Mouse (Mus musculus) lung, postnatal 36 days (tissue): ENCODE data around the gene Il5.

ENCODE experiments used
- DNase-seq: peaks from one replicate; pipeline ENCODE4 v3.0.0; 2022; ENCODE audit warnings: mixed read lengths

Gene Il5

DNA sequence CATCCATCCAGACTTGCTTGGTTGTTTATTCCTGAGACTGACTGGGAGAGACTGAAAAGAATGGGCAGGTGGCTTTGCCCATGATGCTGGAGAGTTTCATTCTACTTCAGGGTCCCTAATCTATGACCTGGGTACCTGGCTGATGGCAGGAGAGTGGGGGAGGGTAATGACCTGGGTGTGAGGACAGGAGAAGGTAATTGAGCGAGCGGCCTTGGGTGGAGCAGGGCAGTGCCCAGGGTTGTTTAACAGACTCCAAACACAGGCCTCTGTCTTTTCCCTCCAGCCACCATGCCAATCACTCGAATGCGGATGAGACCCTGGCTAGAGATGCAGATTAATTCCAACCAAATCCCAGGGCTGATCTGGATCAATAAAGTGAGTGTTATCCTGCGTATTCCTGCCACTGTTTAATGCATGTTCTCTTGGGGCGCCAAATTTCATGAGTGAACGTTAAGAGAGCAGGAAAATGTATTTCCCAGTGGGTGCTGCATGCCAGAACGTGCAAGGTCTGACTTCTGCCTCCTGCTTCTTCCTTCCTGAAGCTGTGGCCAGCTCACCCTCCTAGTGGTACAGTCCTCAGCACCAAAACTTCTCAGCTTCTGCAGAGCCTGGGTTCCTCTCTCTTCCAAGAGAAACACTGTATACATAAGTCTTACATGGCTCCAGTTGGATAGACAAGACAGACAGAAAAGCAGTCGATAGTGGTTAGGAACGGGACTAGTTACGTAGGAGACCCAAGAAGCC, 50.6 kb downstream of the Il5 start:
- no peak for DNase-seq

DNA sequence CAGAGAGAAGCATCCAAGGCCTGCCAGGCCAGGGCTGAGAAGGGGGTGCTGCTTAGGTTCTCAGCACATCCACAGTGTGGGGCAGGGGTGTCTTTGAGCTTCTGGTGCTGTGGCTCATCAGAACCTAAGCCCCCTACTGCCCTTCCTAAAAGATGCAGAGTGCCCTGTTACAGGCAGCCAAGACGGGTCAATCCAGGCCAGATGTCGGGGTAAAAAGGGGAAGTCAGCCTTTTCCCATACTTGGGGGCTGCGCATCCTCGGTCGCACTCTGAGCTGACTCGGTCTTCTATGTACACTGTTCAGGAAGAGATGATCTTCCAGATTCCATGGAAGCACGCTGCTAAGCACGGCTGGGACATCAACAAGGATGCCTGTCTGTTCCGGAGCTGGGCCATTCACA, 51.9 kb downstream of the Il5 start:
- no peak for DNase-seq

DNA sequence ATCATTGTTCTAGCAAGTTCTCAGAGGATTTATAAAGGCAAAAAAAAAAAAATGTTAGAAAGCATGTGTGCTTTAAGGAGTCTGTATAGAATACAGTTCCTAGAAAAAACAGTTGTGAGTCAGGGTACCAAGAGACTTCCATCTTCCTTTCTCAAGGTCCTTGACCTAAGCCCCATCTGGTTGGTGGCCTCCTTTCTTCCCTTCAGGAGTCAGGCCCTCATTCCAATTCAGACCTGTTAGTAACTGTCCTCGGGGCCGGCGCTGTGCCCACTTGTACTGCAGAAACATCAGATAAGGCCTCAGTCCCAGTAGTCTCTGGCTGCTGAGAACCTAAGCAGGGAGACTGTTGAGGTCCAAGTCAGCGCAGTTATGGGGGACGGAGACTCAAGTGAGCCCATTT, 52.5 kb downstream of the Il5 start, which contains the start of gene Gm17334:
Gm17334 (minus strand) TSS at position 101 of the 400 bp plus-strand sequence.
- DNase-seq: no peak

DNA sequence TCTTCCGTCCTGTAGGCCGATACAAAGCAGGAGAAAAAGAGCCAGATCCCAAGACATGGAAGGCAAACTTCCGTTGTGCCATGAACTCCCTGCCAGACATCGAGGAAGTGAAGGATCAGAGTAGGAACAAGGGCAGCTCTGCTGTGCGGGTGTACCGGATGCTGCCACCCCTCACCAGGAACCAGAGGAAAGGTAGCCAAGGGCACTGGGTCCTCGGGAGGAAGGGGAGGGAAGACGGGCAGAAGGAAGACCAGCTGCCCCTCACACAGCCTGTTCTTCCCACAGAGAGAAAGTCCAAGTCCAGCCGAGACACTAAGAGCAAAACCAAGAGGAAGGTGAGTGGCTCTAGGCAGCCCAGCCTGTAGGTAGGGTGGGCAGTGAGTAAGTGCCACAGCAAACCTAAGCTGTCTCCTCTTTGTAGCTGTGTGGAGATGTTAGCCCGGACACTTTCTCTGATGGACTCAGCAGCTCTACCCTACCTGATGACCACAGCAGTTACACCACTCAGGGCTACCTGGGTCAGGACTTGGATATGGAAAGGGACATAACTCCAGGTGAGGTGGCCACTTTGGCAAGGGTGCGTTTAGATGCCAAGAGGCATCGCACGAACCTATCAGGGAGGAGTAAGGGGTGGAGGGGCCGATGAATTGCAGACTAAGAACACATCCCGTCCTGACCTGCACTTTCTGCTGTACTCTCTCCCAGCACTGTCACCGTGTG, 53.2 kb downstream of the Il5 start:
- no peak for DNase-seq
